Mouse (Mus musculus): ENCODE measurements around the gene Tceanc2.

GRCm38 (mm10) chr4:107180746-107181145, 1.8 kb upstream of the Tceanc2 start:
- TF ChIP-seq CTCF (IDR thresholded peaks at IDR 0.05; ENCODE audit: low read depth, low read length) (no peak), GATA1 (IDR thresholded peaks at IDR 0.05; ENCODE audit: borderline replicate concordance, low read length) (no peak), GATA2 (IDR thresholded peaks at IDR 0.05; ENCODE audit: borderline replicate concordance, low read depth, low read length) (no peak), TAL1 (conservative IDR thresholded peaks at IDR 0.05; ENCODE audit: low read depth, low read length) (no peak), POLR2AphosphoS5 (IDR thresholded peaks at IDR 0.05; ENCODE audit: insufficient replicate concordance, low read depth, low read length) (no peak)

Measured in G1E (cell line).